8 mouse cellular contexts compared by ENCODE assay signal in genomic region chrX:42360173-42360931, GRCm38 (mm10).
A peak's percentile ranks its signal among the peaks of the same experiment; 100 is the strongest.
DNase-seq lines count a peak whose midpoint lies in the region; ATAC-seq and TF ChIP-seq lines count a peak whose summit lies in the region.

No protein-coding gene starts in this region.

- no peaks in the 10 kb centered on the region for H3K27me3 ChIP-seq in forebrain, embryonic 10.5 days (ENCODE audit: poor library complexity, severe bottlenecking)
- no peaks in the 10 kb centered on the region for H3K27me3 ChIP-seq in hindbrain, postnatal 0 days (ENCODE audit: insufficient read depth, low read length)
- no peaks in the 10 kb centered on the region for H3K27me3 ChIP-seq in lung, embryonic 14.5 days (ENCODE audit: insufficient read depth, low read length)

- peak overlapping the region; percentile 35 for H3K4me3 ChIP-seq in forebrain, embryonic 10.5 days
- peak overlapping the region; percentile 24 for H3K4me3 ChIP-seq in hindbrain, postnatal 0 days (ENCODE audit: low read length)
- H3K4me3 ChIP-seq in lung, embryonic 14.5 days (ENCODE audit: low read depth, low read length): peak overlapping the region; percentile 20; the same call in 1 of the 2 replicates

- peaks cover 49% of the 10 kb centered on the region for H3K4me1 ChIP-seq in forebrain, embryonic 10.5 days
- no peaks in the 10 kb centered on the region for H3K4me1 ChIP-seq in hindbrain, postnatal 0 days (ENCODE audit: insufficient read depth, low read length)
- no peaks in the 10 kb centered on the region for H3K4me1 ChIP-seq in lung, embryonic 14.5 days (ENCODE audit: insufficient read depth)

- no peaks in the 10 kb centered on the region for H3K36me3 ChIP-seq in forebrain, embryonic 10.5 days (replicated peaks)
- H3K36me3 ChIP-seq in hindbrain, postnatal 0 days (ENCODE audit: insufficient read depth, low read length): no peaks in the 10 kb centered on the region
- H3K36me3 ChIP-seq in lung, embryonic 14.5 days (ENCODE audit: insufficient read depth): no peaks in the 10 kb centered on the region

- peak; percentile 73 for DNase-seq in CD4-positive helper T cell, adult 2 months (ENCODE audit: low read depth, low spot score)
- peak; percentile 41 for DNase-seq in ES-CJ7 (ENCODE audit: low read depth, low spot score)
- DNase-seq in forebrain, embryonic 10.5 days (ENCODE audit: extremely low spot score, low spot score): peak; percentile 25
- DNase-seq in hindbrain, postnatal 0 days (ENCODE audit: low spot score): peak; percentile 70
- peak; percentile 52 for DNase-seq in lung, embryonic 14.5 days
- DNase-seq in retina, postnatal 1 day: peak; percentile 49
- no peak for DNase-seq in urinary bladder, adult 2 months (ENCODE audit: low spot score)

- 13% methylated on average over 13 of the region's 15 CpGs for WGBS in forebrain, embryonic 10.5 days
- 27% methylated on average over 15 of the region's 15 CpGs for WGBS in hindbrain, postnatal 0 days
- WGBS in lung, embryonic 14.5 days: 19% methylated on average over 15 of the region's 15 CpGs

- no peaks in the 10 kb centered on the region for H3K9me3 ChIP-seq in forebrain, embryonic 10.5 days
- H3K9me3 ChIP-seq in hindbrain, postnatal 0 days (ENCODE audit: low read length): no peaks in the 10 kb centered on the region
- H3K9me3 ChIP-seq in lung, embryonic 14.5 days (ENCODE audit: low read depth, low read length): no peaks in the 10 kb centered on the region

- peak; percentile 52 for TF ChIP-seq CTCF in hindbrain, postnatal 0 days (IDR thresholded peaks at IDR 0.05; ENCODE audit: low read depth)
- TF ChIP-seq CTCF in lung, embryonic 14.5 days (IDR thresholded peaks at IDR 0.05; ENCODE audit: low read depth): peak; percentile 10; the same call in 1 of the 2 replicates

- peak; percentile 65 for ATAC-seq in hindbrain, postnatal 0 days
- ATAC-seq in lung, embryonic 14.5 days (ENCODE audit: insufficient read depth): peak; percentile 68; the same call in 1 of the 2 replicates
- no peak for ATAC-seq in erythroblast, adult 5-6 weeks (replicated peaks; ENCODE audit: low FRiP score, poor library complexity, severe bottlenecking)

- H3K27ac ChIP-seq in forebrain, embryonic 10.5 days: peak overlapping the region; percentile 84
- H3K27ac ChIP-seq in hindbrain, postnatal 0 days: peak overlapping the region; percentile 64
- H3K27ac ChIP-seq in lung, embryonic 14.5 days (ENCODE audit: low read depth): peak overlapping the region; percentile 38; the same call in 1 of the 2 replicates

- H3K4me2 ChIP-seq in hindbrain, postnatal 0 days (ENCODE audit: low read depth, low read length): peak overlapping the region; percentile 51
- H3K4me2 ChIP-seq in lung, embryonic 14.5 days: peak overlapping the region; percentile 54

- H3K9ac ChIP-seq in hindbrain, postnatal 0 days (replicated peaks; ENCODE audit: low read length): 0 out of 2 replicates have a peak overlapping the region, but pooled peaks have one; percentile 17
- H3K9ac ChIP-seq in lung, embryonic 14.5 days: no peak overlapping the region; the same call in 1 of the 2 replicates
